21 mouse cellular contexts compared by ENCODE assay signal in the genomic region with DNA sequence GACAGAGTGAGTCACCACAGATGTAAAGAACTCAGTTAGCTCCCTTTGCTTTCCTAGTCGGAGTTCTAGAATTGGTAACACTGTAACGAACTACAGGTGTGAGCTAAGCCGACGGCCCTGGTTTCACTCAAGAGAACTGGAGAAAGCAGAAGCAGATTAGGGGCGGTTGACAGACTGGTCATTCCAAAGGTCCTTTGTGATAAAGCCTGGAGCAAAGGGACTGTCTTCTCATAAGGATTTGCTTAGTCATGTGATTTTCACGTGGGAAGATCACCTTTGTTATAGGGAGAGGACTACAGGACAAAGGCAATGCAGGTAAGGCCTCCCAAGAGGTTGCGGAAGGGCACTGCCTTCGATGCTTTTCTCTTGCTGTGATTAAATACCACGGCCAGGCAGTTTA.
"Had no signal": no experiment of that assay in that cellular context is flagged by ENCODE, and none has a peak within 500 bp of the region (broad histone marks: within the 10 kb centered on the region; RNA-seq: fewer than 3 reads in every experiment).

No protein-coding gene starts in this region.

- ATAC-seq: midbrain, embryonic 13.5 days; midbrain, embryonic 16.5 days had no signal

- H3K27ac ChIP-seq: kidney, embryonic 15.5 days; limb, embryonic 12.5 days; limb, embryonic 15.5 days; liver, embryonic 15.5 days; lung, embryonic 15.5 days; midbrain, embryonic 10.5 days; midbrain, embryonic 13.5 days had no signal

- H3K36me3 ChIP-seq: kidney, embryonic 15.5 days; limb, embryonic 12.5 days; limb, embryonic 15.5 days; liver, embryonic 15.5 days; lung, embryonic 15.5 days; midbrain, embryonic 10.5 days; midbrain, embryonic 13.5 days had no signal

- H3K9ac ChIP-seq: kidney, embryonic 15.5 days; limb, embryonic 12.5 days; limb, embryonic 15.5 days; liver, embryonic 15.5 days; lung, embryonic 15.5 days; midbrain, embryonic 13.5 days had no signal

- H3K27me3 ChIP-seq: kidney, embryonic 15.5 days; limb, embryonic 12.5 days; limb, embryonic 15.5 days; liver, embryonic 15.5 days; lung, embryonic 15.5 days; midbrain, embryonic 13.5 days had no signal

- DNase-seq: kidney, adult 11 months; kidney, adult 8-10 months; kidney, postnatal 10 days; kidney, postnatal 36 days; lung, adult 18-20 months; lung, postnatal 10 days; lung, postnatal 36 days; right cerebral cortex, postnatal 25 days; thymus, adult 2 months; thymus, postnatal 14 days; thymus, postnatal 4 days had no signal

- H3K9me3 ChIP-seq: kidney, embryonic 15.5 days; limb, embryonic 12.5 days; limb, embryonic 15.5 days; liver, embryonic 15.5 days; lung, embryonic 15.5 days; midbrain, embryonic 10.5 days; midbrain, embryonic 13.5 days had no signal

- H3K4me3 ChIP-seq: kidney, embryonic 15.5 days; limb, embryonic 12.5 days; limb, embryonic 15.5 days; liver, embryonic 15.5 days; lung, embryonic 15.5 days; megakaryocyte, embryonic 14.5 days; midbrain, embryonic 10.5 days; midbrain, embryonic 13.5 days had no signal

- H3K4me1 ChIP-seq: limb, embryonic 15.5 days; liver, embryonic 15.5 days; lung, embryonic 15.5 days; megakaryocyte, embryonic 14.5 days; midbrain, embryonic 10.5 days; midbrain, embryonic 13.5 days had no signal

- H3K4me2 ChIP-seq: kidney, embryonic 15.5 days; limb, embryonic 12.5 days; limb, embryonic 15.5 days; liver, embryonic 11.5 days; liver, embryonic 15.5 days; lung, embryonic 15.5 days; midbrain, embryonic 13.5 days had no signal
